Mouse (Mus musculus) limb, embryonic 13.5 days (tissue): ENCODE data around the gene Fam216b. TPM values are rescaled to one million over a fixed set of nuclear protein-coding genes. Genes with fewer than 3 reads are reported as not detected.

Experiments used
- ATAC-seq: fragments of 200-750 bp; cut with Nextera tagmentation; 2 replicates; pipeline ENCODE4 v1.8.0; 2017; ENCODE audit warnings: low read depth, moderate number of reproducible peaks, moderate TSS enrichment; ENCODE audit not compliant: low FRiP score
- H3K27ac ChIP-seq: fragments of 300-500 bp; sonication (generic); 2 replicates; pipeline ENCODE4 v1.5.1; 2015; ENCODE audit warnings: inconsistent platforms, mild to moderate bottlenecking, moderate library complexity
- H3K27me3 ChIP-seq: fragments of 300-500 bp; sonication (generic); 2 replicates; pipeline ENCODE4 v1.6.1; 2015; ENCODE audit warnings: mild to moderate bottlenecking, inconsistent platforms
- H3K36me3 ChIP-seq: fragments of 300-500 bp; sonication (generic); 2 replicates; pipeline ENCODE4 v1.6.1; 2015; ENCODE audit warnings: inconsistent platforms, mild to moderate bottlenecking, moderate library complexity
- H3K4me1 ChIP-seq: fragments of 300-500 bp; sonication (generic); 2 replicates; pipeline ENCODE4 v1.6.1; 2015; ENCODE audit warnings: inconsistent platforms
- H3K4me2 ChIP-seq: fragments of 300-500 bp; sonication (generic); replicated peaks from 2 replicates; pipeline ENCODE4 v1.6.1; 2015; ENCODE audit warnings: inconsistent platforms, mild to moderate bottlenecking, moderate library complexity
- H3K4me3 ChIP-seq: fragments of 300-500 bp; sonication (generic); 2 replicates; pipeline ENCODE4 v1.5.1; 2015; ENCODE audit warnings: moderate library complexity, mild to moderate bottlenecking, inconsistent platforms
- H3K9ac ChIP-seq: fragments of 300-500 bp; sonication (generic); 2 replicates; pipeline ENCODE4 v1.6.1; 2015; ENCODE audit warnings: mild to moderate bottlenecking, inconsistent platforms
- H3K9me3 ChIP-seq: fragments of 300-500 bp; sonication (generic); 2 replicates; pipeline ENCODE4 v1.6.1; 2016; ENCODE audit warnings: inconsistent platforms
- WGBS: fragments of 180-500 bp; shearing (Covaris S2); methylation state at CpG from one replicate; pipeline ENCODE4 v1.1.7; 2015; 5-methylcytosine and 5-hydroxymethylcytosine counted together
- polyA plus RNA-seq: library from polyadenylated mRNA; unstranded; fragments of >200 nt; fragmentation: Nextera tagmentation; extraction: Ambion mirVana; gene quantifications from 2 replicates; pipeline ENCODE4 v1.2.1, GENCODE M21; 2015

Gene Fam216b
- polyA plus RNA-seq: not detected in 2 replicates

DNA sequence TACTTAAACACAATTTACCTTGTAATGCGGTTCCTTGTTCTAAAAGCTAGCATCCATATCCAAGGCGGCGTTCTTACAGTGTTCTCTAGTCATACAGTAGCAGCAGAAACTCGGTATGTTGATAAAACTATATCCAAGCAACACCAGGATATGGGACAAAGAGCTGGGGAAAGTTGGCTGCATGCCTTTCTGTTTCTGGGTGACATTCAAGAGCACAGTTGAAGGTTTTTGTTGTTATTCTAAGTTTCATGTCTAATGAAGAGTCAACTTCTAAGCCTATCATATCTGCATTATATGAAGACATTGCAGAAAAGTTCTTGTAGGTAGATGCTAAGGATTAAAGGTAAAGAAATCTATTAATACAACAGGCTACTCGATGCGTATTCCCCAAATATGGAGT is at the start of gene Fam216b:
TSS of gene Fam216b (minus strand) at position 101 of the 400 bp plus-strand sequence.
- Histone ChIP-seq H3K4me1 (peaks cover 3% of the 10 kb centered on the region; the same call in 1 of the 2 replicates), H3K9ac (no peak within 1 kb of the TSS), H3K4me3 (no peak within 1 kb of the TSS), H3K9me3 (no peaks in the 10 kb centered on the region), H3K36me3 (no peaks in the 10 kb centered on the region), H3K27ac (no peak within 1 kb of the TSS), H3K4me2 (no peak within 1 kb of the TSS), H3K27me3 (no peaks in the 10 kb centered on the region)
- 89% methylated on average over 6 of the region's 6 CpGs for WGBS
- ATAC-seq: no peak

DNA sequence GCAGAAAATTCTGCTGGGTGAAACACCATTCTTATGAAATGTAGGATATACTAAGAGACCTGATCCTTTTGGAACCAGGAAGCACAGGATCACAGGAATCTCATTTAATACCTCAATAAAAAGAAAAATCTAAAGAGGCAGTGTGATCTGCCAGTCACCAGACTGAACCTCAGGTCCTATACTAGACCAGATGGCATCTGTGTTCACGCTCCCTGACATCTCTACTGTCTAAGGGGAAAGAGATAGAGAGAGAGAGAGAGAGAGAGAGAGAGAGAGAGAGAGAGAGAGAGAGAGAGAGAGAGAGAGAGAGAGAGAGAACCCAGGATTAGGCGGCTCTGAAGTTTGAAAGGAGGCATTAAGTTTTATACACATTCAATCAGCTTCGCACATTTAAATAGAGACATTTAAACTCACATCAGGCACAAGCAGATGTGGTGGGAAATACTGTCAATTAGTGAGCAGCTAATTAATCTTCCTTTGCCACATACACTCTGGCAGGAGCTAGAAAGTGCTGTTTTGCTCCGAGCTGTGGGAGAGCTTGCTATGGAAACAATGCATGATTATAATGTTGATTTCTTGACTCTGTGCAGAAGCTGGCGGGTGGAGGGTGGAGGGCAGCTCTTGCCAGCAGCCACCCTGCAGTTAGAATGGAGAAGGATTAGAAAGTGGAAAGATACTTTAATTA is 43.7 kb upstream of the Fam216b start:
- H3K27me3 ChIP-seq: no peaks in the 10 kb centered on the region
- H3K36me3 ChIP-seq: no peaks in the 10 kb centered on the region
- H3K4me2 ChIP-seq: no peak overlapping the region
- no peak for ATAC-seq
- no peak overlapping the region for H3K4me3 ChIP-seq
- peaks cover 6% of the 10 kb centered on the region; the same call in 1 of the 2 replicates for H3K9me3 ChIP-seq
- H3K9ac ChIP-seq: no peak overlapping the region
- no peaks in the 10 kb centered on the region for H3K4me1 ChIP-seq
- no peak overlapping the region for H3K27ac ChIP-seq
- WGBS: 33% methylated on average over 5 of the region's 5 CpGs

DNA sequence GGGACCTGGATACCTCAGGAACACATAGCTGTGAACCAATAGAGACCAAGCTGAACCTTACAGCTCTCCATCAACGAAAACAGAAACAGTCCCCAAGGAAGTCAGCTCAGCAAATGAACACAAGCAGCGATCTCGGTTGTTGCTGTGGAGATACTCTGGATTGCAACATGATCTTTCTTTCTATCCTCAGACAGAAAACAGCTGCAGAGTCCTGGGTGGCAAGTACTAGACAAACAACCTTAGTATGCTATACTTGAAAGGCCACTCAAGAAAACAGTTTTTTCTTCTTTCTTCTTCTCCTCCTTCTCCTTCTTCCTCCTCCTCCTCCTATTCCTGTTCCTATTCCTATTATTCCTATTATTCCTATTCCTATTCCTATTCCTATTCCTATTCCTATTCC is 37.9 kb upstream of the Fam216b start:
- no peak overlapping the region for H3K4me2 ChIP-seq
- 42% methylated on average over 3 of the region's 3 CpGs for WGBS
- no peaks in the 10 kb centered on the region for H3K9me3 ChIP-seq
- no peak overlapping the region for H3K9ac ChIP-seq
- no peaks in the 10 kb centered on the region for H3K27me3 ChIP-seq
- no peak for ATAC-seq
- H3K36me3 ChIP-seq: no peaks in the 10 kb centered on the region
- no peak overlapping the region for H3K4me3 ChIP-seq
- H3K27ac ChIP-seq: no peak overlapping the region
- H3K4me1 ChIP-seq: no peaks in the 10 kb centered on the region

DNA sequence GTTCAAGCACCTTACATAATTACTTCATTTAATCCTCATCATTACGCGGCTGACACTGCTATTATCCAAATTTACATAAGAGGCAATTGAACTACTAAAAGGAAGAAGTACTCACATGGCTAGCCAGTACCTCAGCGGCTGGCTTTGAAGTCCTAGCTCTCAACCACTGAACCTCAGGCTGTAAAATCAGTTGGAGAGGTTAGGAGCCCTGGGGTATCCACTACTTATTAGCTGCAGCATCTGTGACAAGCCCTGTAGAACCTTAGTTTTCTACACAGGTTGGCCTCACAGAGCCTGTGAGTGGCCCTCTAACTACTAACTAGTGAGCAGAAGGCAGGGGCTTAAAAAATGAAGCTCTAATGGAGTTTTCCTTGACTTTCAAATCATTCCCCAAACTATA is 31.5 kb upstream of the Fam216b start:
- Histone ChIP-seq H3K27me3 (no peaks in the 10 kb centered on the region), H3K36me3 (no peaks in the 10 kb centered on the region), H3K9me3 (no peaks in the 10 kb centered on the region), H3K4me2 (no peak overlapping the region), H3K4me1 (0 out of 2 replicates have a peak, but pooled peaks cover 6% of the 10 kb centered on the region), H3K27ac (no peak overlapping the region), H3K9ac (no peak overlapping the region), H3K4me3 (no peak overlapping the region)
- no peak for ATAC-seq
- 26% methylated on average over 3 of the region's 3 CpGs for WGBS

DNA sequence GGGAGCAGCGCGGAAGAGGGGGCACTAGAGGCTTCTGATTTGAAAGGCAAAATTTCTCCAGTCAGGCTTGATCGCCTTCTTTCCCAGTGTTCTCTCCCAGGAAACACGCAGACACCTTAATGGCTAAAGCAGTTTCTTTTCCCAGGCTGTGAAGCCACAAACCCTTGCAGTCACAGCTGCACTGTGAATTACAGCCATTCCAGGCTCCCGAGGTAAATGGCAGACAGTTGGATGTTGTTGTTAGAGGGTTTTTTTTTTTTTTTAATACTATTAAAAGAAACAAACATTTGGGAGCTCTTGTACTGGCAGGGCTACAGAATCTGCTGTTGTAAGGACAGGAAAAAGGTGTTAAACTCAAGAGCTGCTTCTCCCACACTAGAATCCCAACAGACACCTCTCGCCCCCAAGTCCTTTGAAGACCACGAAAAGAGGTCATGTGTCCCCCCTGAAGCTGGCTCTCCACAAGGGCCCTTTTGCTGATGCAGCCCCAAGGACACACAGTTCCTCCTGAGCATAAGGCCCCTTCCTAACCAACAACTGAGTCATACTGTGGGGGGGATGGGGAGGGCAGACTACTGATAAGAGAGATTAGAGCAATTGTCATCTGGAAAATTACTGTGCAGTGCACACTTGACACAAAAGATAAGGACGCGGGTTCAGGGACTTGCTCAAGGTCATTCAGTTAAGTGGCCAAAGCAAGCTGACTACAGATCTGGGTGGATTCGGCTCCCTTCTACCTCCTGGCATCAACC is 30.8 kb upstream of the Fam216b start:
- no peak overlapping the region for H3K9ac ChIP-seq
- 0 out of 2 replicates have a peak, but pooled peaks cover 6% of the 10 kb centered on the region for H3K4me1 ChIP-seq
- no peak overlapping the region for H3K4me2 ChIP-seq
- H3K27me3 ChIP-seq: no peaks in the 10 kb centered on the region
- ATAC-seq: no peak
- no peak overlapping the region for H3K4me3 ChIP-seq
- WGBS: 62% methylated on average over 10 of the region's 10 CpGs
- no peak overlapping the region for H3K27ac ChIP-seq
- H3K36me3 ChIP-seq: no peaks in the 10 kb centered on the region
- H3K9me3 ChIP-seq: no peaks in the 10 kb centered on the region

DNA sequence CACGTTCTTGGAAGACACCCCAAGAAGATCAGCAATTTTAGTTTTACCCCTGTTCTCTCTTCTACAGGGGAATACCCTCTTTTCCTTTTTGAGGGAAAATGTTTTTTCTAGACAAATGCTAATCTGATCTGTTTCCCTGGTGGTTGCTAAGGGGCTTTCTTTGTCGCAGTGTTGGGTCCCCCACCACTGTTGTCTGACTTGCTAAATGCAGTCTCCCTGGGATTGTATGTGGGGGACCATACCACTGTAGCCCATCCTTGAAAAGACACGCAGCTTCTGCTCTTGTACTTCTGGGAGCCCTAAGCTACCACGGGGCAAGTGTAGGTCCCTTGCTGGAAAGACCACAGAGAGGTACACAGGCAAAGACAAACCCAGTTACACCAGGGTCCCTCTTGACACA is 28.9 kb upstream of the Fam216b start:
- WGBS: 81% methylated on average over 4 of the region's 4 CpGs

DNA sequence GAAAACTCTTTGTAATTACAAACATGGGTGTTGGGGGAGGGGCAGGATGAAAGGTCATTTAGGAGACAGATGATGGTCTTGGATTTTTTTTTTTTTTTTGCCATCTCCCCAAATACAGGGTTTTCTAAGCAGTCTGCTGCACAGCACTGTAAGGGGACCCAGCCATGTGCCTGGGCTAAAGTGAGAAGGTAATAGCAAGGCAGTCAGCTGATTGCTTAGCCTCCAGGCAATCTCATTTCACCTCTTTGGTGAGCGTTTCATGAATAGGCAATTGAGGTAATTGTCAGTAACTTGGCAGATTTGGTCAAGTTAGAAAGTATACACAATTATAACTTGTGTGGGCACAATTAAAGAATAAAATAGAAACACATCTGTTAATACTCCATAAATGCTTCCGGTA is 28.5 kb upstream of the Fam216b start:
- Histone ChIP-seq H3K9me3 (no peaks in the 10 kb centered on the region), H3K27me3 (no peaks in the 10 kb centered on the region), H3K9ac (no peak overlapping the region), H3K4me1 (0 out of 2 replicates have a peak, but pooled peaks cover 6% of the 10 kb centered on the region), H3K4me2 (no peak overlapping the region), H3K4me3 (no peak overlapping the region), H3K27ac (no peak overlapping the region), H3K36me3 (no peaks in the 10 kb centered on the region)
- WGBS: 58% methylated on average over 2 of the region's 2 CpGs
- no peak for ATAC-seq

More for the DNA sequence above, 28.9 kb upstream of the Fam216b start:
- no peaks in the 10 kb centered on the region for H3K9me3 ChIP-seq
- 0 out of 2 replicates have a peak, but pooled peaks cover 6% of the 10 kb centered on the region for H3K4me1 ChIP-seq
- no peaks in the 10 kb centered on the region for H3K36me3 ChIP-seq
- H3K9ac ChIP-seq: no peak overlapping the region
- H3K27ac ChIP-seq: no peak overlapping the region
- no peak for ATAC-seq
- no peak overlapping the region for H3K4me2 ChIP-seq
- H3K4me3 ChIP-seq: no peak overlapping the region
- no peaks in the 10 kb centered on the region for H3K27me3 ChIP-seq

DNA sequence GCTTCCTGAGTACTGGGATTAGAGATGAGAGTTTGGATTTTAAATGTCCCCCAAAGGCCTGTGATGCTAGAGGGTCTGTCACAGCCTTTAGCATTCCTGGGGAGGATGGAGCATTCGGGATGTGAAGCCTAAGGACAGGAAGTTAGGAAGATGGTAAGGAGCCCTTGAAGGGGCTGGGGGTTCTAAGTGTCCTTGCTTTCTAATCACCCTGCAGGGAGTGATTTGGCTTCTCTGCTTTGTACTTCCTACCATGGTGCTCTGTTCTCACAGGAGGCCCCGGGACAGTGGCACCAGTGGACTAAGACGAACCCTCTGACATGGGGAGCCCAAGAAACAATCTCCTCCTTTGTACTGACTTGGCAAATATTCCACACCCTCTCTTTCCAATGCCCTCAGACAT is 23.7 kb upstream of the Fam216b start:
- H3K27me3 ChIP-seq: no peaks in the 10 kb centered on the region
- H3K4me2 ChIP-seq: no peak overlapping the region
- WGBS: 85% methylated on average over 3 of the region's 3 CpGs
- H3K36me3 ChIP-seq: no peaks in the 10 kb centered on the region
- H3K9me3 ChIP-seq: no peaks in the 10 kb centered on the region
- no peak overlapping the region for H3K9ac ChIP-seq
- ATAC-seq: no peak
- no peak overlapping the region for H3K4me3 ChIP-seq
- H3K27ac ChIP-seq: no peak overlapping the region
- no peaks in the 10 kb centered on the region for H3K4me1 ChIP-seq

DNA sequence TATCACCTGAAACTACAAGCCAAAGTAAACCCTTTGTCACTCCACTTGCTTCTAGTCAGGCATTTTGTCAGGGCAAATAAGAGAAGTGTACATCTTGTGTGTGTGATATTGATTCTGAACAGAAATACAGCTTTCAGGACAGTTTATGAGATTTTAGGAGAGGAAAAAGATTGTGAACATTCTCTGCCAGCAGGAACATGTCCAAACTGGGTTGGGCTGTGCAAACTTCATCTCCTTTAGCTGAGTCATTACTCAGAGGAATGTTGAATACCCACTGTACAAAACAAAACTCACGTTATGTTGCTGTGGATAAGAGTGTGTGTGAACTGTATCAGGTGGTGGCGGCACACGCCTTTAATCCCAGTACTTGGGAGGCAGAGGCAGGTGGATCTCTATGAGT is 22.1 kb upstream of the Fam216b start:
- Histone ChIP-seq H3K36me3 (no peaks in the 10 kb centered on the region), H3K27me3 (no peaks in the 10 kb centered on the region), H3K9ac (no peak overlapping the region), H3K4me3 (no peak overlapping the region), H3K9me3 (no peaks in the 10 kb centered on the region), H3K27ac (no peak overlapping the region), H3K4me1 (no peaks in the 10 kb centered on the region), H3K4me2 (no peak overlapping the region)
- WGBS: 90% methylated on average over 3 of the region's 3 CpGs
- ATAC-seq: no peak

DNA sequence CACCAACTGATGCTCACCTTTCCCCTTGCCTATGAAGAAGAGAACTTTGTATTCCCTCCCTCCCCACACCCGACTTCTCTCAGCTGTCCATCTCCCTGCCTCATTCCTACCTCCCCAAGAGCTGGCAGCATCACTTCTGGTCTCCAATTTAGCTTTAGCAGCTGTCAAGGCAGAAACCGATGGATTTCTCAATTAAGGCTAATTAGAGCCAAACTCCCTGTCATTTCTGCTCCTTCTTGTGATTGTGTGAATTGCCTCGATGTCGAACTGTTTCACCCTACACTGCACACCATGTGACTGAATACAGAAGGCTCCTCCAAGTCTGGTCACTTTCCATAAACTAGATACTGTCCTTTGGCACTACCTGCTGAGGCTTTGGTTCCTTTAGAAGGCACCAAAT is 20.6 kb upstream of the Fam216b start:
- no peaks in the 10 kb centered on the region for H3K4me1 ChIP-seq
- H3K9ac ChIP-seq: no peak overlapping the region
- no peaks in the 10 kb centered on the region for H3K36me3 ChIP-seq
- H3K27ac ChIP-seq: no peak overlapping the region
- WGBS: 53% methylated on average over 4 of the region's 4 CpGs
- H3K4me3 ChIP-seq: no peak overlapping the region
- H3K27me3 ChIP-seq: no peaks in the 10 kb centered on the region
- ATAC-seq: no peak
- no peak overlapping the region for H3K4me2 ChIP-seq
- no peaks in the 10 kb centered on the region for H3K9me3 ChIP-seq

DNA sequence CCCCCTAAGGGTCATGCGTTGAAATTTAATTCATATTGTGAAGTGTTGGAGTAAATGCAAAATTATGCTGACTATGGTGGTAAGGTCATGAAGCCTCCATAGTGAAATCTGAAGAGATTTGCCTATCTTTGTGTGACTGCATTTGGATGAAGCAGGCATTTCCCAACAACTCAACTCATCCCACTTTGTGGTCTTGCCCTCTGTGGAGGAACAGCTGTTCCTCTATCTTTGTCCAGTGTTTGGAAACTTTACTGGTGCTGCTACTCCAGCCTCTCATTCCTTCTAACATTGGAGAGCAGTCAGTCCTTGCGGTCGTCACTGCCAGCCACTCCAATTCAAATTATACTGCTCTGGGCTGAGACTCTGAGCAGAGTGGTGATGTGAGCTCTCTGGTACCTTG is 19.6 kb upstream of the Fam216b start:
- no peak for ATAC-seq
- Histone ChIP-seq H3K9ac (no peak overlapping the region), H3K27ac (no peak overlapping the region), H3K4me1 (no peaks in the 10 kb centered on the region), H3K36me3 (no peaks in the 10 kb centered on the region), H3K4me3 (no peak overlapping the region), H3K27me3 (no peaks in the 10 kb centered on the region), H3K9me3 (no peaks in the 10 kb centered on the region), H3K4me2 (no peak overlapping the region)
- 81% methylated on average over 3 of the region's 3 CpGs for WGBS

DNA sequence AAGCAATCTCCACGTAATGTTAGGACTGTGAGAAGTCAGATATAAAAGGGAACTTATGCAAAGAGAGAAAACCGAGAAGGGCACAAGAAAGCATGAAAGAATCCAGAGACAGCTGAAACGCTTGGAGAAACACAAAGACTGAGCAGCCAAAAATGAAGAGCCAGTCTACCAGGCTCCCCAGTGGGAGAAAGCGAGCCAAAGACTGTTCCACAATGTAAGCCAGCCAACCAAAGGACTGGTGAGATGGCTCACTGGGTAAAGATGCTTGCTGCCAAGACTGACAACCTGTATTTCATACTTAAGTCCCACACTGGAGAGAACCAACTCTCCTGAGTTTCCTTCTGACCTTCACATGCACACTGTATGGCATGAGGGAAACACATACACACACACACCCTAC is 784 bp upstream of the Fam216b start:
- whole genome bisulfite sequencing: 76% methylated on average over 4 of the region's 4 CpGs

More for the DNA sequence above, 784 bp upstream of the Fam216b start:
- H3K9ac ChIP-seq: no peak overlapping the region
- H3K9me3 ChIP-seq: no peaks in the 10 kb centered on the region
- no peak overlapping the region for H3K27ac ChIP-seq
- H3K36me3 ChIP-seq: no peaks in the 10 kb centered on the region
- ATAC-seq: no peak
- H3K27me3 ChIP-seq: no peaks in the 10 kb centered on the region
- no peak overlapping the region for H3K4me3 ChIP-seq
- H3K4me2 ChIP-seq: no peak overlapping the region
- peaks cover 3% of the 10 kb centered on the region; the same call in 1 of the 2 replicates for H3K4me1 ChIP-seq
